Mouse (Mus musculus): ENCODE data around the gene Usp19.

GRCm38 (mm10) chr9:108494146-108494825 lies 3.9 kb downstream of the Usp19 start:
- TF ChIP-seq POLR2A (IDR thresholded peaks at IDR 0.05; ENCODE audit: extremely low read depth, insufficient read depth, low read length): no peak
- TF ChIP-seq CTCF (IDR thresholded peaks at IDR 0.05; ENCODE audit: extremely low read depth, insufficient read depth, low read length): no peak
